Mouse (Mus musculus): ENCODE measurements around the gene Mrps5.

Mrps5 gene

GRCm38 (mm10) chr2:127619311-127619710, 32.3 kb downstream of the Mrps5 start:
- DNase-seq (ENCODE audit: low spot score), result no peak

- no peak for DNase-seq (ENCODE audit: low spot score)
Measured at GRCm38 (mm10) chr2:127622065-127622464, 35.0 kb downstream of the Mrps5 start.

- DNase-seq (ENCODE audit: low spot score), result no peak
Measured at GRCm38 (mm10) chr2:127624786-127625185, 37.8 kb downstream of the Mrps5 start.

- no peak for DNase-seq (ENCODE audit: low spot score)
Measured at GRCm38 (mm10) chr2:127625659-127626058, 38.6 kb downstream of the Mrps5 start.

- DNase-seq (ENCODE audit: low spot score), result no peak
Measured at GRCm38 (mm10) chr2:127627354-127627753, 40.3 kb downstream of the Mrps5 start.

GRCm38 (mm10) chr2:127627990-127628570, 41.1 kb downstream of the Mrps5 start:
- no peak for DNase-seq (ENCODE audit: low spot score)

- no peak for DNase-seq (ENCODE audit: low spot score)
Measured at GRCm38 (mm10) chr2:127632601-127633000, 45.6 kb downstream of the Mrps5 start.

GRCm38 (mm10) chr2:127635581-127635980, 48.6 kb downstream of the Mrps5 start:
- DNase-seq (ENCODE audit: low spot score), result no peak

GRCm38 (mm10) chr2:127638973-127639372, 52.0 kb downstream of the Mrps5 start:
- no peak for DNase-seq (ENCODE audit: low spot score)

- no peak for DNase-seq (ENCODE audit: low spot score)
Measured at GRCm38 (mm10) chr2:127643728-127644704, 57.0 kb downstream of the Mrps5 start.

- DNase-seq (ENCODE audit: low spot score), result no peak
Measured at GRCm38 (mm10) chr2:127646875-127647274, 59.9 kb downstream of the Mrps5 start.

- no peak for DNase-seq (ENCODE audit: low spot score)
Measured at GRCm38 (mm10) chr2:127648145-127648544, 61.1 kb downstream of the Mrps5 start.

GRCm38 (mm10) chr2:127649921-127650320, 62.9 kb downstream of the Mrps5 start:
- no peak for DNase-seq (ENCODE audit: low spot score)

GRCm38 (mm10) chr2:127651601-127652000, 64.6 kb downstream of the Mrps5 start:
- no peak for DNase-seq (ENCODE audit: low spot score)

- DNase-seq (ENCODE audit: low spot score), result no peak
Measured at GRCm38 (mm10) chr2:127652335-127652734, 65.3 kb downstream of the Mrps5 start.

- no peak for DNase-seq (ENCODE audit: low spot score)
Measured at GRCm38 (mm10) chr2:127652805-127653204, 65.8 kb downstream of the Mrps5 start.

GRCm38 (mm10) chr2:127654786-127655185, 67.8 kb downstream of the Mrps5 start:
- no peak for DNase-seq (ENCODE audit: low spot score)

GRCm38 (mm10) chr2:127655419-127655818, 68.4 kb downstream of the Mrps5 start:
- no peak for DNase-seq (ENCODE audit: low spot score)

- DNase-seq (ENCODE audit: low spot score), result peak; percentile 46
Measured at GRCm38 (mm10) chr2:127656086-127656720, 69.2 kb downstream of the Mrps5 start, which contains the start of gene Mal. Mal (minus strand) TSS chr2:127656695.
